Mouse (Mus musculus): Measurements from ENCODE around the gene Lrrc4b. TPM values are rescaled to one million over a fixed set of nuclear protein-coding genes. Genes with fewer than 3 reads are reported as not detected.

Lrrc4b gene
- total and polyA plus RNA-seq, 3 experiments = 30.1 to 34.1 (median 33.2) TPM

GRCm38 (mm10) chr7:44463056-44463425, 34.2 kb downstream of the Lrrc4b start:
- intact Hi-C loops (cut with DNase I) = no loop called here

GRCm38 (mm10) chr7:44463556-44464225, 34.9 kb downstream of the Lrrc4b start:
- Histone ChIP-seq H3K27ac (no peak overlapping the region), H3K4me1 (ENCODE audit: control insufficient read depth, insufficient read depth, low read length) (peaks cover 4% of the 10 kb centered on the region), H3K27me3 (ENCODE audit: control insufficient read depth, insufficient read depth, low read length) (peaks cover 3% of the 10 kb centered on the region; the same call in 1 of the 2 replicates), H3K4me3 (no peak overlapping the region), H3K9ac (ENCODE audit: low read depth, low read length) (no peak overlapping the region), H3K79me2 (replicated peaks; ENCODE audit: control insufficient read depth, insufficient read depth, low read length) (no peaks in the 10 kb centered on the region), H3K36me3 (ENCODE audit: control insufficient read depth, insufficient read depth, low read length) (no peaks in the 10 kb centered on the region)
- whole genome bisulfite sequencing = 84% methylated on average over 10 of the region's 10 CpGs
- DNase-seq = no peak
- TF ChIP-seq CTCF (IDR thresholded peaks at IDR 0.05) (no peak), EP300 (IDR thresholded peaks at IDR 0.05; ENCODE audit: insufficient read depth, low read depth, low read length) (no peak), POLR2A (IDR thresholded peaks at IDR 0.05; ENCODE audit: insufficient read depth, low read depth, low read length) (no peak)
- intact Hi-C loops (cut with DNase I) = no loop called here

More at GRCm38 (mm10) chr7:44463056-44463425, 34.2 kb downstream of the Lrrc4b start:
- Histone ChIP-seq H3K4me3 (no peak overlapping the region), H3K36me3 (ENCODE audit: control insufficient read depth, insufficient read depth, low read length) (no peaks in the 10 kb centered on the region), H3K9ac (ENCODE audit: low read depth, low read length) (no peak overlapping the region), H3K4me1 (ENCODE audit: control insufficient read depth, insufficient read depth, low read length) (peaks cover 2% of the 10 kb centered on the region; the same call in 1 of the 2 replicates), H3K79me2 (replicated peaks; ENCODE audit: control insufficient read depth, insufficient read depth, low read length) (no peaks in the 10 kb centered on the region), H3K27me3 (ENCODE audit: control insufficient read depth, insufficient read depth, low read length) (peaks cover 3% of the 10 kb centered on the region; the same call in 1 of the 2 replicates), H3K27ac (no peak overlapping the region)
- WGBS = 46% methylated on average over 8 of the region's 8 CpGs
- DNase-seq = no peak
- no peak for TF ChIP-seq EP300 (IDR thresholded peaks at IDR 0.05; ENCODE audit: insufficient read depth, low read depth, low read length)
- no peak for TF ChIP-seq POLR2A (IDR thresholded peaks at IDR 0.05; ENCODE audit: insufficient read depth, low read depth, low read length)
- no peak for TF ChIP-seq CTCF (IDR thresholded peaks at IDR 0.05)

GRCm38 (mm10) chr7:44464511-44464910, 35.7 kb downstream of the Lrrc4b start:
- H3K4me1 ChIP-seq (ENCODE audit: control insufficient read depth, insufficient read depth, low read length) = peaks cover 5% of the 10 kb centered on the region
- no peak for DNase-seq
- peaks cover 3% of the 10 kb centered on the region; the same call in 1 of the 2 replicates for H3K27me3 ChIP-seq (ENCODE audit: control insufficient read depth, insufficient read depth, low read length)
- H3K79me2 ChIP-seq (replicated peaks; ENCODE audit: control insufficient read depth, insufficient read depth, low read length) = no peaks in the 10 kb centered on the region
- intact Hi-C loops (cut with DNase I) = no loop called here
- no peaks in the 10 kb centered on the region for H3K36me3 ChIP-seq (ENCODE audit: control insufficient read depth, insufficient read depth, low read length)
- H3K4me3 ChIP-seq = no peak overlapping the region
- 46% methylated on average over 4 of the region's 4 CpGs for WGBS
- H3K9ac ChIP-seq (ENCODE audit: low read depth, low read length) = no peak overlapping the region
- TF ChIP-seq CTCF (IDR thresholded peaks at IDR 0.05) = no peak
- no peak for TF ChIP-seq POLR2A (IDR thresholded peaks at IDR 0.05; ENCODE audit: insufficient read depth, low read depth, low read length)
- TF ChIP-seq EP300 (IDR thresholded peaks at IDR 0.05; ENCODE audit: insufficient read depth, low read depth, low read length) = no peak
- H3K27ac ChIP-seq = no peak overlapping the region

- Histone ChIP-seq H3K79me2 (replicated peaks; ENCODE audit: control insufficient read depth, insufficient read depth, low read length) (no peaks in the 10 kb centered on the region), H3K4me1 (ENCODE audit: control insufficient read depth, insufficient read depth, low read length) (peaks cover 5% of the 10 kb centered on the region), H3K36me3 (ENCODE audit: control insufficient read depth, insufficient read depth, low read length) (no peaks in the 10 kb centered on the region), H3K27me3 (ENCODE audit: control insufficient read depth, insufficient read depth, low read length) (peaks cover 3% of the 10 kb centered on the region; the same call in 1 of the 2 replicates), H3K9ac (ENCODE audit: low read depth, low read length) (no peak within 1 kb of the TSS), H3K4me3 (no peak within 1 kb of the TSS), H3K27ac (no peak within 1 kb of the TSS)
- intact Hi-C loops (cut with DNase I) = loop anchor here (5.0 kb wide), 2 partner anchors 158 to 218 kb away; partner anchors contain the start of genes 1700028J19Rik, 2410002F23Rik and Clec11a
- no peak for DNase-seq
- TF ChIP-seq EP300 (IDR thresholded peaks at IDR 0.05; ENCODE audit: insufficient read depth, low read depth, low read length) = no peak
- no peak for TF ChIP-seq POLR2A (IDR thresholded peaks at IDR 0.05; ENCODE audit: insufficient read depth, low read depth, low read length)
- no peak for TF ChIP-seq CTCF (IDR thresholded peaks at IDR 0.05)
- 82% methylated on average over 2 of the region's 2 CpGs for WGBS
Observed at GRCm38 (mm10) chr7:44465111-44465510, 36.3 kb downstream of the Lrrc4b start, which contains the start of gene Aspdh. Gene Aspdh, plus strand, starts transcription at chr7:44465391.

GRCm38 (mm10) chr7:44466006-44466887, 37.4 kb downstream of the Lrrc4b start:
- no peaks in the 10 kb centered on the region for H3K79me2 ChIP-seq (replicated peaks; ENCODE audit: control insufficient read depth, insufficient read depth, low read length)
- WGBS = 82% methylated on average over 10 of the region's 10 CpGs

More at GRCm38 (mm10) chr7:44466006-44466887, 37.4 kb downstream of the Lrrc4b start:
- no peak for DNase-seq
- Histone ChIP-seq H3K36me3 (ENCODE audit: control insufficient read depth, insufficient read depth, low read length) (no peaks in the 10 kb centered on the region), H3K4me1 (ENCODE audit: control insufficient read depth, insufficient read depth, low read length) (peaks cover 6% of the 10 kb centered on the region), H3K4me3 (no peak overlapping the region), H3K27ac (no peak overlapping the region), H3K9ac (ENCODE audit: low read depth, low read length) (no peak overlapping the region), H3K27me3 (ENCODE audit: control insufficient read depth, insufficient read depth, low read length) (peaks cover 3% of the 10 kb centered on the region; the same call in 1 of the 2 replicates)
- TF ChIP-seq CTCF (IDR thresholded peaks at IDR 0.05) (no peak), POLR2A (IDR thresholded peaks at IDR 0.05; ENCODE audit: insufficient read depth, low read depth, low read length) (no peak), EP300 (IDR thresholded peaks at IDR 0.05; ENCODE audit: insufficient read depth, low read depth, low read length) (no peak)
- intact Hi-C loops (cut with DNase I) = loop anchor here (2.0 to 5.0 kb wide), 3 partner anchors 91 to 219 kb away; partner anchors contain the start of genes 1700028J19Rik, 2410002F23Rik and Clec11a
